Mouse (Mus musculus) MEL (cell line): Measurements from ENCODE around the gene Adm2. TPM values are rescaled to one million over a fixed set of nuclear protein-coding genes. Genes with fewer than 3 reads are reported as not detected.

Experiments
- DNase-seq: peaks from one replicate; pipeline ENCODE4 v3.0.0; 2011; ENCODE audit warnings: low read depth, low spot score
- H3K27ac ChIP-seq: 2 replicates; pipeline ENCODE4 v1.5.1; 2012; ENCODE audit warnings: low read depth, mild to moderate bottlenecking, control low read depth, low read length, moderate library complexity; ENCODE audit not compliant: control insufficient read depth
- H3K27me3 ChIP-seq, 2 experiments: fragments of 150-350 bp in 1 of 2; sonication (generic) in 1 of 2; 2 replicates each; pipeline ENCODE4 v1.6.1; 2012; ENCODE audit warnings: low read length in 2 of 2, mild to moderate bottlenecking in 2 of 2, improper control_type of control experiment in 1 of 2, moderate library complexity in 1 of 2; ENCODE audit not compliant: insufficient read depth in 2 of 2, control insufficient read depth in 1 of 2
- H3K36me3 ChIP-seq, 2 experiments: 2 replicates each; pipeline ENCODE4 v1.6.1; 2012 to 2014; ENCODE audit warnings: low read length in 2 of 2, improper control_type of control experiment in 1 of 2, inconsistent platforms in 1 of 2, mild to moderate bottlenecking in 1 of 2; ENCODE audit not compliant: insufficient read depth in 2 of 2, control insufficient read depth in 1 of 2
- H3K4me1 ChIP-seq, 2 experiments: fragments of 150-350 bp in 1 of 2; sonication (generic) in 1 of 2; 2 replicates each; pipeline ENCODE4 v1.6.1; 2012; ENCODE audit warnings: low read length in 2 of 2, improper control_type of control experiment in 1 of 2, mild to moderate bottlenecking in 1 of 2; ENCODE audit not compliant: insufficient read depth in 2 of 2, control insufficient read depth in 1 of 2
- H3K4me3 ChIP-seq, 2 experiments: fragments of 150-350 bp in 1 of 2; sonication (generic) in 1 of 2; 2 replicates each; pipeline ENCODE4 v1.5.1; 2012; ENCODE audit warnings: low read depth in 2 of 2, low read length in 2 of 2, mild to moderate bottlenecking in 2 of 2, moderate library complexity in 2 of 2, control low read depth in 1 of 2, improper control_type of control experiment in 1 of 2; ENCODE audit not compliant: control insufficient read depth in 1 of 2, insufficient read depth in 1 of 2
- H3K79me2 ChIP-seq: 2 replicates; pipeline ENCODE4 v1.6.1; 2012; ENCODE audit warnings: mild to moderate bottlenecking, low read length, moderate library complexity; ENCODE audit not compliant: control insufficient read depth, poor library complexity, insufficient read depth
- H3K9ac ChIP-seq: 2 replicates; pipeline ENCODE4 v1.6.1; 2012; ENCODE audit warnings: low read depth, mild to moderate bottlenecking, control low read depth, low read length, moderate library complexity; ENCODE audit not compliant: control insufficient read depth, poor library complexity, severe bottlenecking
- H3K9me3 ChIP-seq: fragments of 150-350 bp; sonication (generic); replicated peaks from 2 replicates; pipeline ENCODE4 v1.6.1; 2012; ENCODE audit warnings: mild to moderate bottlenecking, low read length, improper control_type of control experiment, moderate library complexity; ENCODE audit not compliant: insufficient read depth
- BHLHE40 ChIP-seq: IDR thresholded peaks from 2 replicates; pipeline ENCODE4 v1.6.1; 2012; ENCODE audit warnings: low read depth, mild to moderate bottlenecking, inconsistent platforms, low read length, improper control_type of control experiment, borderline replicate concordance
- CHD2 ChIP-seq: IDR thresholded peaks from 2 replicates; pipeline ENCODE4 v1.6.1; 2011; ENCODE audit warnings: low read length, improper control_type of control experiment
- CTCF ChIP-seq, 3 experiments: IDR thresholded peaks in 2 of 3; conservative IDR thresholded peaks in 1 of 3; 2 replicates each; pipeline ENCODE4 v1.5.1; 2011 to 2012; ENCODE audit warnings: low read length in 3 of 3, low read depth in 2 of 3, mild to moderate bottlenecking in 2 of 3, improper control_type of control experiment in 1 of 3, inconsistent platforms in 1 of 3, mixed read lengths in 1 of 3, moderate library complexity in 1 of 3; ENCODE audit not compliant: control insufficient read depth in 1 of 3, insufficient read depth in 1 of 3, poor library complexity in 1 of 3, severe bottlenecking in 1 of 3
- E2F4 ChIP-seq: IDR thresholded peaks from 2 replicates; pipeline ENCODE4 v1.6.1; 2011; ENCODE audit warnings: low read depth, low read length, improper control_type of control experiment, borderline replicate concordance
- EP300 ChIP-seq, 2 experiments: IDR thresholded peaks; 2 replicates each; pipeline ENCODE4 v1.6.1; 2011; ENCODE audit warnings: improper control_type of control experiment in 2 of 2, low read length in 2 of 2, low read depth in 1 of 2, mild to moderate bottlenecking in 1 of 2
- GABPA ChIP-seq: IDR thresholded peaks from 2 replicates; pipeline ENCODE4 v1.6.1; 2012; ENCODE audit warnings: low read depth, mild to moderate bottlenecking, inconsistent platforms, low read length, improper control_type of control experiment, moderate library complexity
- JUND ChIP-seq: IDR thresholded peaks from 2 replicates; pipeline ENCODE4 v1.6.1; 2011; ENCODE audit warnings: low read depth, mild to moderate bottlenecking, improper control_type of control experiment, low read length
- MAFK ChIP-seq: IDR thresholded peaks from 2 replicates; pipeline ENCODE4 v1.6.1; 2011; ENCODE audit warnings: low read depth, mild to moderate bottlenecking, low read length, improper control_type of control experiment, borderline replicate concordance
- MAX ChIP-seq: IDR thresholded peaks from 2 replicates; pipeline ENCODE4 v1.6.1; 2011; ENCODE audit warnings: low read length, improper control_type of control experiment
- MAZ ChIP-seq: IDR thresholded peaks from 2 replicates; pipeline ENCODE4 v1.6.1; 2012; ENCODE audit warnings: low read depth, mild to moderate bottlenecking, inconsistent platforms, low read length, improper control_type of control experiment
- MEF2A ChIP-seq: IDR thresholded peaks from 2 replicates; pipeline ENCODE4 v1.6.1; 2014; ENCODE audit warnings: low read depth, mild to moderate bottlenecking, inconsistent platforms, low read length, improper control_type of control experiment; ENCODE audit not compliant: poor library complexity, insufficient replicate concordance, severe bottlenecking; ENCODE audit errors: extremely low read depth
- MXI1 ChIP-seq: IDR thresholded peaks from 2 replicates; pipeline ENCODE4 v1.6.1; 2011; ENCODE audit warnings: mild to moderate bottlenecking, low read depth, low read length, improper control_type of control experiment
- MYC ChIP-seq: IDR thresholded peaks from 2 replicates; pipeline ENCODE4 v1.6.1; 2011; ENCODE audit warnings: low read depth, mild to moderate bottlenecking, low read length, improper control_type of control experiment, moderate library complexity
- NELFE ChIP-seq: IDR thresholded peaks from 2 replicates; pipeline ENCODE4 v1.6.1; 2011; ENCODE audit warnings: low read depth, low read length, improper control_type of control experiment
- NRF1 ChIP-seq: IDR thresholded peaks from 2 replicates; pipeline ENCODE4 v1.6.1; 2014; ENCODE audit warnings: low read depth, mild to moderate bottlenecking, inconsistent platforms, low read length, improper control_type of control experiment, moderate library complexity; ENCODE audit not compliant: poor library complexity, insufficient read depth, severe bottlenecking
- POLR2A ChIP-seq, 2 experiments: IDR thresholded peaks; 2 replicates each; pipeline ENCODE4 v1.6.1; 2011 to 2012; ENCODE audit warnings: low read length in 2 of 2, mild to moderate bottlenecking in 2 of 2, control low read depth in 1 of 2, improper control_type of control experiment in 1 of 2, low read depth in 1 of 2, moderate library complexity in 1 of 2; ENCODE audit not compliant: control insufficient read depth in 1 of 2, insufficient read depth in 1 of 2, poor library complexity in 1 of 2
- RAD21 ChIP-seq: IDR thresholded peaks from 2 replicates; pipeline ENCODE4 v1.6.1; 2011; ENCODE audit warnings: mild to moderate bottlenecking, low read depth, low read length, improper control_type of control experiment
- RCOR1 ChIP-seq: IDR thresholded peaks from 2 replicates; pipeline ENCODE4 v1.6.1; 2012; ENCODE audit warnings: low read depth, mild to moderate bottlenecking, inconsistent platforms, low read length, improper control_type of control experiment
- SIN3A ChIP-seq: IDR thresholded peaks from 2 replicates; pipeline ENCODE4 v1.6.1; 2012; ENCODE audit warnings: low read length, improper control_type of control experiment, inconsistent platforms
- TAL1 ChIP-seq: IDR thresholded peaks from 2 replicates; pipeline ENCODE4 v1.6.1; 2012; ENCODE audit warnings: mild to moderate bottlenecking, inconsistent platforms, low read length, moderate library complexity, mixed read lengths
- TCF12 ChIP-seq: IDR thresholded peaks from 2 replicates; pipeline ENCODE4 v1.6.1; 2014; ENCODE audit warnings: low read depth, mild to moderate bottlenecking, inconsistent platforms, low read length, improper control_type of control experiment, moderate library complexity
- UBTF ChIP-seq: IDR thresholded peaks from 2 replicates; pipeline ENCODE4 v1.6.1; 2012; ENCODE audit warnings: low read depth, mild to moderate bottlenecking, inconsistent platforms, low read length, improper control_type of control experiment, moderate library complexity, borderline replicate concordance; ENCODE audit not compliant: insufficient read depth
- USF1 ChIP-seq: IDR thresholded peaks from 2 replicates; pipeline ENCODE4 v1.6.1; 2014; ENCODE audit warnings: low read depth, mild to moderate bottlenecking, inconsistent platforms, low read length, improper control_type of control experiment, moderate library complexity
- ZC3H11A ChIP-seq: IDR thresholded peaks from 2 replicates; pipeline ENCODE4 v1.6.1; 2012; ENCODE audit warnings: low read depth, mild to moderate bottlenecking, inconsistent platforms, low read length, improper control_type of control experiment
- ZKSCAN1 ChIP-seq: IDR thresholded peaks from 2 replicates; pipeline ENCODE4 v1.6.1; 2012; ENCODE audit warnings: low read depth, mild to moderate bottlenecking, inconsistent platforms, low read length, improper control_type of control experiment, moderate library complexity
- ZNF384 ChIP-seq: IDR thresholded peaks from 2 replicates; pipeline ENCODE4 v1.6.1; 2012; ENCODE audit warnings: low read depth, mild to moderate bottlenecking, inconsistent platforms, low read length, improper control_type of control experiment
- polyA plus RNA-seq, 2 experiments: library from polyadenylated mRNA; stranded (reverse) in 1 of 2; unstranded in 1 of 2; fragments of >175 nt in 1 of 2; fragments of >200 nt in 1 of 2; gene quantifications; 2 replicates each; pipeline versions ENCODE4 v1.2.1 to v1.2.4; 2012; ENCODE audit warnings: low replicate concordance in 2 of 2, low read depth in 1 of 2; ENCODE audit not compliant: insufficient read length in 2 of 2, insufficient read depth in 1 of 2, missing spikeins in 1 of 2
- total RNA-seq: library from RNA; depleted of rRNA; stranded (reverse); fragments of 300-350 nt; gene quantifications from 2 replicates; pipeline ENCODE4 v1.2.3, GENCODE M21; 2012

Adm2 gene
- total and polyA plus RNA-seq, 3 experiments = 1.4 to 18.2 TPM; not detected in 1

- TF ChIP-seq TAL1 (no peak), MAFK (no peak), SIN3A (no peak), CTCF (IDR thresholded peaks at IDR 0.05 in 2 of 3, conservative IDR thresholded peaks at IDR 0.05 in 1 of 3; ENCODE audit: control insufficient read depth in 1 of 3, insufficient read depth in 1 of 3, low read depth in 2 of 3, low read length in 3 of 3, poor library complexity in 1 of 3, severe bottlenecking in 1 of 3) (no peak), POLR2A (IDR thresholded peaks at IDR 0.05; ENCODE audit: control insufficient read depth in 1 of 2, insufficient read depth in 1 of 2, low read depth in 1 of 2, low read length in 2 of 2, poor library complexity in 1 of 2) (no peak), USF1 (no peak), MYC (no peak), E2F4 (no peak), ZNF384 (no peak), MAZ (no peak), EP300 (IDR thresholded peaks at IDR 0.05; ENCODE audit: low read depth in 1 of 2, low read length in 2 of 2) (no peak), ZKSCAN1 (no peak), ZC3H11A (no peak), MEF2A (no peak)
- H3K4me3 ChIP-seq = no peak overlapping the region
- no peaks in the 10 kb centered on the region for H3K36me3 ChIP-seq
- H3K27ac ChIP-seq = no peak overlapping the region
- H3K79me2 ChIP-seq = no peaks in the 10 kb centered on the region
- DNase-seq = no peak
- peaks cover 2 to 4% of the 10 kb centered on the region in 2 experiments; a peak in 3 of 4 replicates for H3K27me3 ChIP-seq
- no peaks in the 10 kb centered on the region for H3K9me3 ChIP-seq
- no peak overlapping the region for H3K9ac ChIP-seq
- H3K4me1 ChIP-seq = peaks cover 2 to 3% of the 10 kb centered on the region in 2 experiments; a peak in 3 of 4 replicates
Measured at GRCm38 (mm10) chr15:89334774-89335537, 12.4 kb downstream of the Adm2 start.

- no peak overlapping the region for H3K9ac ChIP-seq
Measured at GRCm38 (mm10) chr15:89336422-89336821, 13.9 kb downstream of the Adm2 start.

More at GRCm38 (mm10) chr15:89336422-89336821, 13.9 kb downstream of the Adm2 start:
- H3K27ac ChIP-seq = no peak overlapping the region
- peaks cover 0 to 2% of the 10 kb centered on the region in 2 experiments; a peak in 2 of 4 replicates for H3K27me3 ChIP-seq
- peaks cover 5% of the 10 kb centered on the region in 2 experiments for H3K4me1 ChIP-seq
- no peak overlapping the region for H3K4me3 ChIP-seq
- no peak for TF ChIP-seq JUND
- TF ChIP-seq TCF12 = no peak
- TF ChIP-seq MYC = no peak
- no peak for TF ChIP-seq GABPA
- TF ChIP-seq NELFE = no peak
- TF ChIP-seq USF1 = no peak
- no peak for TF ChIP-seq TAL1
- no peak for TF ChIP-seq NRF1
- no peak for TF ChIP-seq RCOR1
- no peak for TF ChIP-seq ZNF384
- no peak for TF ChIP-seq MAX
- no peak for TF ChIP-seq MEF2A
- TF ChIP-seq E2F4 = no peak
- TF ChIP-seq POLR2A (IDR thresholded peaks at IDR 0.05; ENCODE audit: control insufficient read depth in 1 of 2, insufficient read depth in 1 of 2, low read depth in 1 of 2, low read length in 2 of 2, poor library complexity in 1 of 2) = no peak
- no peak for TF ChIP-seq CHD2
- TF ChIP-seq UBTF = no peak
- TF ChIP-seq BHLHE40 = no peak
- TF ChIP-seq RAD21 = no peak
- TF ChIP-seq MXI1 = no peak
- no peaks in the 10 kb centered on the region for H3K79me2 ChIP-seq
- H3K9me3 ChIP-seq = no peaks in the 10 kb centered on the region
- DNase-seq = no peak
- H3K36me3 ChIP-seq = no peaks in the 10 kb centered on the region
